Mouse (Mus musculus): Measurements from ENCODE around the gene Tmeff1.

DNA sequence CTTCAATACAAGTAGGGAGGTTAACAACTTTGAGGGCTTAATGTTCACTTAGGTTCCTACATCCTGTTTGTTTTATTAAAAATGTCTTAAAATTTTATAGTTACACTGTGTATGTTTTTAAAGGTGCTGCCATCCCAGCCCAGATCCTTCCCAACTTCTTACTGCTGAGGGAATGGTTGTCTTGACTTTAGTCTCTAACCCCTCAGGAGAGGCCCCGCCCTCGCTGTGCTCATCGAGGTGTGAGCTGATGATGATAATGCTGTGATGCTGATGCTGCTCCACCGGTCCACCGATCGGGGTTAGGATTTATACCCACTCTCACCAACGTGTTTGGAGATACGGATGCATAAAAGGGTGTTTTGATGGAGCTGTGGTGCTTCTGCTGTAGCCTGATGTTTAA, 23.1 kb upstream of the Tmeff1 start:
- TF ChIP-seq GATA1 (IDR thresholded peaks at IDR 0.05; ENCODE audit: borderline replicate concordance, low read length) (no peak), FLI1 (IDR thresholded peaks at IDR 0.05; ENCODE audit: low read length) (no peak)
